Mouse (Mus musculus) adrenal gland, adult 10 weeks (tissue): ENCODE measurements around the gene Kcna1. TPM values are rescaled to one million over a fixed set of nuclear protein-coding genes. Genes with fewer than 3 reads are reported as not detected.

Source experiments
- polyA plus RNA-seq: library from polyadenylated mRNA; stranded (reverse); fragments of 350-450 nt; fragmentation: Illumina TruSeq; extraction: RNeasy Lipid Tissue Mini Kit (QIAGEN cat#74804); gene quantifications from one replicate; pipeline ENCODE4 v1.2.3, GENCODE M21; 2014; ENCODE audit warnings: low read depth, low replicate concordance

Gene Kcna1
- polyA plus RNA-seq = 2.5 TPM

DNA sequence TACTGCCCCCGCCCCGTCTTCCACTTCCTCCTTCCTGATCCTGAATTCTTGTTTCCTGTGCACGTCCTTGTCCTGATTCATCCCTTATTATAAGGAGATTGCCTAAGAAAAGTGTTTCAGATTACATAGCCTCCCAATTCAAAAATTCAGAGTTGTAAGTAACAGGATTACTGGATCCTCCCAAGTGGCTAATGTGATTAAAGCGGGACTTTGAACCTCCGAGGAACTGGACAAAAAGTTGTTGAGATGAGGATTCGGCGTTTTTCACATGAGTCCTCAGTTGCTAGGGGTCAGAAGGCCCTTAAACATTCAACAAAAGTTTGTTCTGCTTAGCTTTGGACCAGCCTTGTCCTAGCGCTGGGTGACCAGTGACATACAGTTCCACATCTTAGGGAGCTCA is at the start of gene Kcna1:
Kcna1 (minus strand) TSS at position 4 of the 400 bp plus-strand sequence.

Other genes with a start within 250 kb of the Kcna1 start
- gene Kcna5, start 111.0 kb downstream of the Kcna1 start, polyA plus RNA-seq = 2.7 TPM
- gene Kcna6, start 94.3 kb upstream of the Kcna1 start, polyA plus RNA-seq = 0.93 TPM
- gene Ndufa9, start 202.8 kb upstream of the Kcna1 start, polyA plus RNA-seq = 103 TPM
- gene Akap3, start 206.7 kb upstream of the Kcna1 start, polyA plus RNA-seq = not detected